Mouse (Mus musculus) hindbrain, embryonic 15.5 days (tissue): ENCODE measurements around the gene Spg7. TPM values are rescaled to one million over a fixed set of nuclear protein-coding genes. Genes with fewer than 3 reads are reported as not detected.
"Not testable (repeated sequence)": the region's sequence is repeated elsewhere in the genome, so short reads cannot be mapped to it uniquely, and the experiment has no call there.

Experiments
- ATAC-seq: fragments of 200-750 bp; cut with Nextera tagmentation; 2 replicates; pipeline ENCODE4 v1.8.0; 2017; ENCODE audit warnings: low read depth, moderate number of reproducible peaks, moderate TSS enrichment; ENCODE audit not compliant: low FRiP score
- H3K27ac ChIP-seq: fragments of 300-500 bp; sonication (generic); replicated peaks from 2 replicates; pipeline ENCODE4 v1.5.1; 2015; ENCODE audit warnings: mild to moderate bottlenecking, inconsistent platforms
- H3K27me3 ChIP-seq: fragments of 300-500 bp; sonication (generic); 2 replicates; pipeline ENCODE4 v1.6.1; 2015; ENCODE audit warnings: control low read depth, inconsistent platforms
- H3K36me3 ChIP-seq: fragments of 300-500 bp; sonication (generic); 2 replicates; pipeline ENCODE4 v1.6.1; 2015; ENCODE audit warnings: control low read depth, inconsistent platforms
- H3K4me1 ChIP-seq: fragments of 300-500 bp; sonication (generic); replicated peaks from 2 replicates; pipeline ENCODE4 v1.6.1; 2015; ENCODE audit warnings: control low read depth, inconsistent platforms
- H3K4me2 ChIP-seq: fragments of 300-500 bp; sonication (generic); 2 replicates; pipeline ENCODE4 v1.6.1; 2015; ENCODE audit warnings: moderate library complexity, mild to moderate bottlenecking, inconsistent platforms
- H3K4me3 ChIP-seq: fragments of 300-500 bp; sonication (generic); 2 replicates; pipeline ENCODE4 v1.5.1; 2015; ENCODE audit warnings: mild to moderate bottlenecking, inconsistent platforms
- H3K9ac ChIP-seq: fragments of 300-500 bp; sonication (generic); 2 replicates; pipeline ENCODE4 v1.6.1; 2015; ENCODE audit warnings: inconsistent platforms
- H3K9me3 ChIP-seq: fragments of 300-500 bp; sonication (generic); 2 replicates; pipeline ENCODE4 v1.6.1; 2016; ENCODE audit warnings: control low read depth, inconsistent platforms
- WGBS: fragments of 180-500 bp; shearing (Covaris S2); methylation state at CpG from one replicate; pipeline ENCODE4 v1.1.7; 2015; 5-methylcytosine and 5-hydroxymethylcytosine counted together
- polyA plus RNA-seq: library from polyadenylated mRNA; unstranded; fragments of >200 nt; fragmentation: Nextera tagmentation; extraction: Ambion mirVana; gene quantifications from 2 replicates; pipeline ENCODE4 v1.2.1, GENCODE M21; 2015

Spg7 gene
- polyA plus RNA-seq, 1 experiment from 2014 or later: 49.1 TPM

- H3K9me3 ChIP-seq, ATAC-seq, H3K27me3 ChIP-seq: not testable (repeated sequence)
- WGBS: 1% methylated on average over 26 of the region's 26 CpGs
- peaks cover 23% of the 10 kb centered on the region for H3K4me1 ChIP-seq
- peak overlapping the region; percentile 58 for H3K4me3 ChIP-seq
- peak overlapping the region; percentile 90 for H3K4me2 ChIP-seq
- peak overlapping the region; percentile 96 for H3K9ac ChIP-seq
- peak overlapping the region; percentile 91 for H3K27ac ChIP-seq
- H3K36me3 ChIP-seq: peaks cover 28% of the 10 kb centered on the region
Measured at GRCm38 (mm10) chr8:123102855-123103254, 40.1 kb downstream of the Spg7 start.

- Histone ChIP-seq H3K36me3 (peaks cover 24% of the 10 kb centered on the region), H3K9ac (peak overlapping the region; percentile 96), H3K27ac (0 out of 2 replicates have a peak overlapping the region, but pooled peaks have one; percentile 91), H3K4me1 (peaks cover 23% of the 10 kb centered on the region), H3K4me3 (peak overlapping the region; percentile 58), H3K9me3 (no peaks in the 10 kb centered on the region), H3K27me3 (no peaks in the 10 kb centered on the region), H3K4me2 (peak overlapping the region; percentile 90)
- no peak for ATAC-seq
- 19% methylated on average over 14 of the region's 15 CpGs for WGBS
Measured at GRCm38 (mm10) chr8:123103285-123103684, 40.5 kb downstream of the Spg7 start.

GRCm38 (mm10) chr8:123104046-123104767 is 41.5 kb downstream of the Spg7 start:
- 83% methylated on average over 6 of the region's 6 CpGs for WGBS
- Histone ChIP-seq H3K9ac (no peak overlapping the region), H3K4me1 (peaks cover 23% of the 10 kb centered on the region), H3K27me3 (no peaks in the 10 kb centered on the region), H3K9me3 (no peaks in the 10 kb centered on the region), H3K36me3 (peaks cover 24% of the 10 kb centered on the region), H3K4me3 (peak overlapping the region; percentile 58; the same call in 1 of the 2 replicates), H3K27ac (no peak overlapping the region), H3K4me2 (peak overlapping the region; percentile 90)
- no peak for ATAC-seq

GRCm38 (mm10) chr8:123105553-123106326 is 43.0 kb downstream of the Spg7 start:
- Histone ChIP-seq H3K27ac (no peak overlapping the region), H3K4me2 (no peak overlapping the region), H3K27me3 (no peaks in the 10 kb centered on the region), H3K36me3 (peaks cover 24% of the 10 kb centered on the region), H3K4me1 (peaks cover 23% of the 10 kb centered on the region), H3K4me3 (no peak overlapping the region), H3K9ac (no peak overlapping the region), H3K9me3 (no peaks in the 10 kb centered on the region)
- 75% methylated on average over 5 of the region's 5 CpGs for WGBS
- ATAC-seq: no peak

GRCm38 (mm10) chr8:123106531-123106930 is 43.8 kb downstream of the Spg7 start:
- WGBS: 44% methylated on average over 2 of the region's 2 CpGs
- H3K4me3 ChIP-seq: no peak overlapping the region
- H3K4me2 ChIP-seq: no peak overlapping the region
- H3K9ac ChIP-seq: no peak overlapping the region
- no peak overlapping the region for H3K27ac ChIP-seq
- no peaks in the 10 kb centered on the region for H3K9me3 ChIP-seq
- H3K36me3 ChIP-seq: peaks cover 24% of the 10 kb centered on the region
- ATAC-seq: no peak
- H3K4me1 ChIP-seq: peaks cover 22% of the 10 kb centered on the region
- no peaks in the 10 kb centered on the region for H3K27me3 ChIP-seq

GRCm38 (mm10) chr8:123108010-123108409 is 45.3 kb downstream of the Spg7 start:
- Histone ChIP-seq H3K4me3 (no peak overlapping the region), H3K36me3 (peaks cover 24% of the 10 kb centered on the region), H3K4me2 (no peak overlapping the region), H3K27ac (no peak overlapping the region), H3K4me1 (peaks cover 16% of the 10 kb centered on the region), H3K9me3 (no peaks in the 10 kb centered on the region), H3K9ac (no peak overlapping the region), H3K27me3 (no peaks in the 10 kb centered on the region)
- WGBS: 73% methylated on average over 1 of the region's 1 CpGs
- no peak for ATAC-seq

- Histone ChIP-seq H3K36me3 (peaks cover 18% of the 10 kb centered on the region), H3K9me3 (no peaks in the 10 kb centered on the region), H3K4me2 (no peak overlapping the region), H3K27ac (no peak overlapping the region), H3K4me1 (peaks cover 7% of the 10 kb centered on the region), H3K4me3 (no peak overlapping the region), H3K27me3 (no peaks in the 10 kb centered on the region), H3K9ac (no peak overlapping the region)
- no peak for ATAC-seq
- WGBS: 86% methylated on average over 5 of the region's 5 CpGs
Measured at GRCm38 (mm10) chr8:123108953-123109352, 46.2 kb downstream of the Spg7 start.

- Histone ChIP-seq H3K27me3 (peaks cover 2% of the 10 kb centered on the region), H3K4me2 (no peak overlapping the region), H3K4me1 (no peaks in the 10 kb centered on the region), H3K9me3 (no peaks in the 10 kb centered on the region), H3K9ac (no peak overlapping the region), H3K36me3 (peaks cover 1% of the 10 kb centered on the region; the same call in 1 of the 2 replicates), H3K27ac (no peak overlapping the region), H3K4me3 (no peak overlapping the region)
- 19% methylated on average over 4 of the region's 4 CpGs for WGBS
- ATAC-seq: no peak
Measured at GRCm38 (mm10) chr8:123110649-123111048, 47.9 kb downstream of the Spg7 start.

- Histone ChIP-seq H3K4me1 (peaks cover 14% of the 10 kb centered on the region), H3K27me3 (peaks cover 24% of the 10 kb centered on the region), H3K27ac (no peak overlapping the region), H3K4me3 (no peak overlapping the region), H3K4me2 (no peak overlapping the region), H3K9me3 (no peaks in the 10 kb centered on the region), H3K9ac (no peak overlapping the region), H3K36me3 (no peaks in the 10 kb centered on the region)
- no peak for ATAC-seq
- 73% methylated on average over 9 of the region's 9 CpGs for WGBS
Measured at GRCm38 (mm10) chr8:123112892-123113291, 50.1 kb downstream of the Spg7 start.

- Histone ChIP-seq H3K4me1 (peaks cover 16% of the 10 kb centered on the region), H3K9me3 (no peaks in the 10 kb centered on the region), H3K4me2 (no peak overlapping the region), H3K27me3 (peaks cover 35% of the 10 kb centered on the region), H3K9ac (no peak overlapping the region), H3K27ac (no peak overlapping the region), H3K4me3 (no peak overlapping the region), H3K36me3 (no peaks in the 10 kb centered on the region)
- 70% methylated on average over 2 of the region's 2 CpGs for WGBS
- no peak for ATAC-seq
Measured at GRCm38 (mm10) chr8:123113908-123114469, 51.2 kb downstream of the Spg7 start.

- Histone ChIP-seq H3K4me3 (no peak overlapping the region), H3K4me1 (peaks cover 16% of the 10 kb centered on the region), H3K27ac (no peak overlapping the region), H3K9me3 (no peaks in the 10 kb centered on the region), H3K27me3 (peaks cover 42% of the 10 kb centered on the region), H3K9ac (no peak overlapping the region), H3K36me3 (no peaks in the 10 kb centered on the region), H3K4me2 (no peak overlapping the region)
- ATAC-seq: no peak
- 66% methylated on average over 3 of the region's 3 CpGs for WGBS
Measured at GRCm38 (mm10) chr8:123114644-123115043, 51.9 kb downstream of the Spg7 start.
